Mouse (Mus musculus) heart, postnatal 0 days (tissue): ENCODE results near the gene 1700016K19Rik. TPM values are rescaled to one million over a fixed set of nuclear protein-coding genes. Genes with fewer than 3 reads are reported as not detected.
"Not testable (repeated sequence)": the region's sequence is repeated elsewhere in the genome, so short reads cannot be mapped to it uniquely, and the experiment has no call there.

Experiments used
- ATAC-seq: fragments of 200-750 bp; cut with Nextera tagmentation; 2 replicates; pipeline ENCODE4 v1.8.0; 2017; ENCODE audit warnings: low read depth, moderate number of reproducible peaks, moderate library complexity; ENCODE audit not compliant: insufficient read depth
- DNase-seq: peaks from one replicate; pipeline ENCODE4 v3.0.0-alpha.2; 2016; ENCODE audit warnings: low spot score
- H3K27ac ChIP-seq: fragments of 300-500 bp; sonication (generic); 2 replicates; pipeline ENCODE4 v1.5.1; 2014; ENCODE audit warnings: low read depth, mild to moderate bottlenecking
- H3K27me3 ChIP-seq: fragments of 300-500 bp; sonication (generic); 2 replicates; pipeline ENCODE4 v1.6.1; 2014; ENCODE audit warnings: low read length, mixed read lengths; ENCODE audit not compliant: control insufficient read depth, insufficient read depth
- H3K36me3 ChIP-seq: fragments of 300-500 bp; sonication (generic); replicated peaks from 2 replicates; pipeline ENCODE4 v1.6.1; 2014; ENCODE audit warnings: low read length, mixed read lengths; ENCODE audit not compliant: control insufficient read depth, insufficient read depth
- H3K4me1 ChIP-seq: fragments of 300-500 bp; sonication (generic); 2 replicates; pipeline ENCODE4 v1.6.1; 2014; ENCODE audit warnings: antibody characterized with exemption; ENCODE audit not compliant: control insufficient read depth, insufficient read depth
- H3K4me2 ChIP-seq: fragments of 300-500 bp; sonication (generic); 2 replicates; pipeline ENCODE4 v1.6.1; 2014; ENCODE audit warnings: low read depth, mild to moderate bottlenecking, low read length, moderate library complexity
- H3K4me3 ChIP-seq: fragments of 300-500 bp; sonication (generic); 2 replicates; pipeline ENCODE4 v1.5.1; 2014; ENCODE audit warnings: low read depth, low read length
- H3K9ac ChIP-seq: fragments of 300-500 bp; sonication (generic); replicated peaks from 2 replicates; pipeline ENCODE4 v1.6.1; 2014; ENCODE audit warnings: low read depth, low read length, mixed read lengths
- H3K9me3 ChIP-seq: fragments of 300-500 bp; sonication (generic); replicated peaks from 2 replicates; pipeline ENCODE4 v1.6.1; 2016; ENCODE audit warnings: low read length; ENCODE audit not compliant: control insufficient read depth
- CTCF ChIP-seq: IDR thresholded peaks from 2 replicates; pipeline ENCODE4 v1.5.1; 2016; ENCODE audit warnings: antibody characterized with exemption, control low read depth, low read depth
- EP300 ChIP-seq: IDR thresholded peaks from 2 replicates; pipeline ENCODE4 v1.6.1; 2016; ENCODE audit warnings: antibody characterized with exemption, low read depth
- WGBS: fragments of 180-500 bp; shearing (Covaris S2); extraction: QIAGEN DNeasy Blood & Tissue Kit; methylation state at CpG from one replicate; pipeline ENCODE4 v1.1.7; 2014; 5-methylcytosine and 5-hydroxymethylcytosine counted together
- polyA plus RNA-seq: library from polyadenylated mRNA; unstranded; fragments of >200 nt; fragmentation: Nextera tagmentation; extraction: Ambion mirVana; gene quantifications from 2 replicates; pipeline ENCODE4 v1.2.1, GENCODE M21; 2015
- total RNA-seq: library from RNA; depleted of rRNA; stranded (reverse); fragments of >200 nt; gene quantifications from 2 replicates; pipeline ENCODE4 v1.2.3, GENCODE M21; 2014; ENCODE audit warnings: low replicate concordance

Gene 1700016K19Rik
- total and polyA plus RNA-seq, 2 experiments from 2014 or later, result not detected

DNA sequence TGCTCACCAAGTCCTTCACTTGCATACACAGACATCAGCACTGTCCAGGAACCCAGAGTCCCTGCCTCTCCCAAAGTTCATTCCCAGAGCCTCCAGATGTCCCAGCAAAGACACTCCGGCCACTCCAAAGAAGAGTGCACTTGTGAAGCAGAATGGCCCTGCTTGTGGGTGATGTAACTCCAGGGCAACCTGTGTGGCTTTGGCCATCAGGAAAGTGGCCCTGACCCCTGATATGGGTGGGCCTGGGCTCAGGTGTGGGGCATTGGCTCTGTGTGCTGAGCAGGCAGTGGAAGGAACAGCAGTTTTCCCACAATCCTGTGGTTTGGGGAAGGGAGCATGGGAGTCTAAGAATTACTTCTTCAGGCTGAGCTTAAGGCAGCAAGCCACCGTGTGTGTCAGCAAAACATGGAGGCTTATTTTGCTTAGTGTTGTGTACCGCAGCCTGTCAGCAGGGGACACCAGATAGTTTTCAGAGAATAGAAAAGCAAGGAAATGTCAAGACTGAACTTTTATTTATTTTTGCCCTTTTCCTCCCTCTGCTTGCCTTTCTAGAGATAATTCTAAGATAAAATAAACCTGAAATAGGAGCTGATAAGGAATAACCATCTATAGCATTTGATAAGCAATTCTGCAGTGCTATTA, 1.6 kb downstream of the 1700016K19Rik start:
- ATAC-seq, result no peak
- Histone ChIP-seq H3K9me3 (no peaks in the 10 kb centered on the region), H3K4me2 (no peak overlapping the region), H3K4me1 (0 out of 2 replicates have a peak, but pooled peaks cover 4% of the 10 kb centered on the region), H3K4me3 (no peak overlapping the region), H3K36me3 (no peaks in the 10 kb centered on the region), H3K9ac (no peak overlapping the region), H3K27ac (no peak overlapping the region), H3K27me3 (peaks cover 10% of the 10 kb centered on the region)
- no peak for DNase-seq
- 41% methylated on average over 3 of the region's 3 CpGs for WGBS
- peak; percentile 35 for TF ChIP-seq CTCF
- no peak for TF ChIP-seq EP300

DNA sequence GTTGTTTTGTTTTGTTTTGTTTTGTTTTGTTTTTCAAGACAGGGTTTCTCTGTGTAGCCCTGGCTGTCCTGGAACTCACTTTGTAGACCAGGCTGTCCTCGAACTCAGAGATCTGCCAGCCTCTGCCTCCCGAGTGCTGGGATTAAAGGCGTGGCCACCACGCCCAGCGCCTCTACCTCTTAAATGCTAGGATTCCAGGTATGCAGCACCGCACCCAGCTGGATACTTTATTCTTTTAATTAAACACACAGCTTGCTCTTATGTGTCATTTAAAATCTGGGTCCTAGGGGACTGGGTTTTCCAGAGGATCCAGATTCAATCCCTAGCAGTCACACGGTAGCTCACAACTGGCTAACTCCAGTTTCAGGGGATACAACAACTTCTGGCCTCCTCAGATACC, 4.6 kb downstream of the 1700016K19Rik start:
- not testable (repeated sequence) for ATAC-seq, H3K4me3 ChIP-seq, DNase-seq, H3K27ac ChIP-seq, H3K9me3 ChIP-seq, H3K9ac ChIP-seq, H3K4me2 ChIP-seq, H3K4me1 ChIP-seq, H3K36me3 ChIP-seq
- H3K27me3 ChIP-seq, result peaks cover 10% of the 10 kb centered on the region
- WGBS, result 86% methylated on average over 7 of the region's 7 CpGs

DNA sequence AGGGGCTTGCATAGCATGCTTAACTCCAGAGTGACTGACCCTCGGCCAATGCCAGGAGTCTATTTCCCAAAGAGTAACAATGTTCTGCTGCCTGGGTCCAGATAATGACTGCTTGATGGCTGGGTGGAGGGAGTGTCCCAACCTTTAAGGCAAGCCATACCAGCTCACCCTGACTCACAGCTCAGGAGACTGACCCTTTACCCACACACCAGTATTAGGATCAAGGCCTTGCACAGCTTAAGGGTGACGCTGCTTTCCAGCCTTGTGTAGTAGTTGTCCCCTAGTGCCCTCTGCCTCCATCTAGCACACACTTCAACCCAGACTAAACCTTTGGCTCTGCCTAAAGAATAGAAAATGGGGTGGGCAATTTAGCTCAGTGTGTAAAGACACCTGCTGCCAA, 8.4 kb downstream of the 1700016K19Rik start:
- Histone ChIP-seq H3K36me3 (no peaks in the 10 kb centered on the region), H3K4me1 (no peaks in the 10 kb centered on the region), H3K4me2 (no peak overlapping the region), H3K9me3 (no peaks in the 10 kb centered on the region), H3K27ac (no peak overlapping the region), H3K27me3 (no peaks in the 10 kb centered on the region), H3K4me3 (no peak overlapping the region), H3K9ac (no peak overlapping the region)
- no peak for DNase-seq
- ATAC-seq, result no peak
- WGBS, result 82% methylated on average over 2 of the region's 2 CpGs
- TF ChIP-seq EP300 (no peak), CTCF (no peak)

DNA sequence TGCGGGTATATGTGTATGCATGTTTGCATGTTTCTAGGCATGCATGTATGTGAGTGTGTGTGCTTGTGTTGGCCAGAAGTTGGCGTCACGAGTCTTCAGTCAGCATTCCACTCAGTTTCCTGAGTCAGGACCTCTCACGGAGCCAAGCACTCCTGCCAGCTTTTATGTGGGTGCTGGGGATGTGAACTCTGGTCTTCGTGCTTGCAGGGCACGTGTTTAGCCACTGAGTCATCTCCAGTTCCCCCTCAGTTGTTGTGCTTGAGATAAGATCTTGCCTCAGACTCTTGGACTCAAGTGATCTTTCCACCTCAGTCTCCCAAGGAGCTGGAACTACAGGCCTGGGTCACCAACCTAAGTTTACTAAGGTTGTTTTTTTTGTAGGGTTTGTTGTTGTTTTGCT, 9.4 kb downstream of the 1700016K19Rik start:
- Histone ChIP-seq H3K36me3 (no peaks in the 10 kb centered on the region), H3K4me1 (no peaks in the 10 kb centered on the region), H3K9me3 (no peaks in the 10 kb centered on the region), H3K27ac (no peak overlapping the region), H3K4me3 (no peak overlapping the region), H3K27me3 (no peaks in the 10 kb centered on the region), H3K9ac (no peak overlapping the region), H3K4me2 (no peak overlapping the region)
- TF ChIP-seq CTCF, result no peak
- no peak for TF ChIP-seq EP300
- no peak for ATAC-seq
- 76% methylated on average over 6 of the region's 6 CpGs for WGBS
- DNase-seq, result no peak

DNA sequence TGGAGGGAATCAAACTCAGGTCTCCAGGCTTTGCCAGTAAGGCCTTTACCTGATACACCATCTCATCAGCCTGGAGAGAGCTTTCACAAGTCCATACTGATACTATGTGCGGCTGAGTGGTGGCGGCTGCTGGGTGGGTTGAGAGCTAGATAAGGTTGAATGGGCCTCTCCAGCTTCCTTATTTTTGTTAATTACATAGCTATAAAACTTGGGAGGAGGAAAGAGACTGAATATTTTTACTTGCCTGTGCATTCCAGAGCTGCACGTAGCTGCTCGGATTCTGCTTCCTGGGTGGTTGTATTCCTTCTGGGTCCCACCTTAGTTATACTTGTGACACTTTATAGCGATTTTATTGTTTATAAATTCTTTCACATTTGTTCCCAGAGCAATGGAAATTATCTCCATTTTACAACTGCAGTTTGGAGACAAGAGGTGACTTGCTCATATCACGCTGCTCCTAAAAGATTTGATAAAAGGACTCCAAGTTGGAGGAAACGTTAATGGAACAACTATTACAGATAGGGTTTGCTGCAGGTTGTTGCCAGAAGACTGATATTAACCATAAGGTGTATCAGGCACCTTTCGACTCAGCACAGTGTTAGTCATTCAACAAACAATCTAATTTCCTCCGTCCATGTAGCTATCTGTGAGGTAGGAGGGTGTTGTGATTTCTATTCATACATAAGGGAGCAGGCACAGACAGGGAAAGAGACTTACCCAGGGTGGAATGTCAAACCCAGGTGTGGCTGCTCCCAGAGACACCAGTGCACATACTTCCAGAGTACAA, 11.3 kb downstream of the 1700016K19Rik start:
- WGBS, result 51% methylated on average over 9 of the region's 9 CpGs
- DNase-seq (no peak), ATAC-seq (no peak)

More for the DNA sequence above, 11.3 kb downstream of the 1700016K19Rik start:
- H3K36me3 ChIP-seq, result no peaks in the 10 kb centered on the region
- H3K4me1 ChIP-seq, result no peaks in the 10 kb centered on the region
- H3K27ac ChIP-seq, result no peak overlapping the region
- H3K9me3 ChIP-seq, result no peaks in the 10 kb centered on the region
- H3K27me3 ChIP-seq, result no peaks in the 10 kb centered on the region
- TF ChIP-seq CTCF (no peak), EP300 (no peak)
- no peak overlapping the region for H3K9ac ChIP-seq
- no peak overlapping the region for H3K4me3 ChIP-seq
- H3K4me2 ChIP-seq, result no peak overlapping the region
